Mouse (Mus musculus) spleen, adult 12 weeks (tissue): ENCODE data around the gene Ktn1.

Experiments used
- DNase-seq: peaks from one replicate; pipeline ENCODE4 v3.0.0; 2022; ENCODE audit warnings: low spot score

Gene Ktn1

DNA sequence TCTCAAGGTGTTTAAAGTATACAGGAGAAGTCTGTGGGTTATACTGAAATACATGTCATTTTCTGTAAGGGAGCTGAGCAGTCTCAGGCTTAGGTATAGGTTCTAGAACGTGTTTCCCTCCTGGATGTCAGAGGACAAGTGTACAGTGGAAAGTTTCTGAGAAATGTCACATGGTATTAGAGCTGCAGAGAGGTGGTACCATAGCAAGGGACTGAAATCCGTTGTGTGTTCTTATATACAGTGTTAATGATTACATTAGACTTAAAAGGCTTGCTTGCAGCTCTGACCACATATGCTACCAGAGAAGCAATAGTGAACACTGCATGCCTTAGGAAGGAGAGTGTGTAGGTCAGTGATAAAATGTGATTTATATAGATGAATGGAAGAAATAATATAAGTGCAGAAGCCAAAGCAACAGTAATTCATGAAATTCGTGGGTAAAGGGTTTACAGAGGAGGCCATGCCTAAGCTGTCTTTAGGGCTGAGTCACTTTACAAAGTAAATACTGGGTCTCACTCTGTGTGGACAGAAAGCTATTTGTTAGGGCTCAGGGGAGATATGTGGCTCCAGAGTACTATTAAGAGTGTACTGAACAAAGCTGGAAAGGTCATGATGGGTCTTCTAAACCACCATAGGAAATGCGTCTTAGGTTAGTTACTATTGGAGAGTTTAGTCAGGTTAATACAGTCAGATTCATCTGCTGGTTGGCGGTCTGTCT lies 17.0 kb downstream of the Ktn1 start:
- no peak for DNase-seq

DNA sequence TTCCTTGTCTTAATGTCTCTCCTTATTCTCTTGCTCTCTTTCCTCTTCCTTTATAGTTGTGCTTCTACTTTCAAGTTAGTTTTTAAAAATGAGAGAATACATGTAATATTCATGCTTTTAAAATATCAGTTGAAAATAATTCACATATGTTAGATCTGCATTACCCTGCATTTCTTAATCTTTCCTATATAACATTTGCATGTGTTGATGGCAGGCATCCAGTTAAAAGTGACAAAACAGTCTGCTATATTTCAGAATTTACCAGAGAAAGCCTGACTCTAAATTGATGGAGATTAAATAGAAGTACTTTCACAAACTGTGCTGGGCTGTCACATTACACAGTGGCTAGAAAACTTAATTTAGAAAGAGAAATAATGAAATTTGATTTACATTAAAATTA lies 19.8 kb downstream of the Ktn1 start:
- DNase-seq: no peak

DNA sequence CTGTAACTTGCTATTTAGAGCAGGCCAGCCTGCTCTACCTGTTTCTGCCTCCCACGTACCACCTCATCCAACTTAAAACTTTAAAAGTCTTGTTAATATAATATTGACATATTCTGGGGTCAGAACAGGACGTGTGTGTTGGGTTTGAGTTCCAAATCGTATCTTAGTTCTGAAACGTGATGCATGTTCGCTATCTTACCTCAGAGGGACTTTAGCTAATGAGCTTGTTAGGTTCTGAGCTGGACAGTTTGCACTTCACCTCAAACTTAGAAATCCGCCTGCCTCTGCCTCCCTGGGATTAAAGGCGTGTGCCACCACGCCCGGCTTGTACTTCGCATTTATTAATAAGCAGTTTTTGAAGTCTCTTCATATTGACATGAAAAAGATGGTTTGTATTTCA lies 34.6 kb downstream of the Ktn1 start:
- DNase-seq: no peak

- no peak for DNase-seq
Measured at GRCm38 (mm10) chr14:47684579-47684978, 36.3 kb downstream of the Ktn1 start.

DNA sequence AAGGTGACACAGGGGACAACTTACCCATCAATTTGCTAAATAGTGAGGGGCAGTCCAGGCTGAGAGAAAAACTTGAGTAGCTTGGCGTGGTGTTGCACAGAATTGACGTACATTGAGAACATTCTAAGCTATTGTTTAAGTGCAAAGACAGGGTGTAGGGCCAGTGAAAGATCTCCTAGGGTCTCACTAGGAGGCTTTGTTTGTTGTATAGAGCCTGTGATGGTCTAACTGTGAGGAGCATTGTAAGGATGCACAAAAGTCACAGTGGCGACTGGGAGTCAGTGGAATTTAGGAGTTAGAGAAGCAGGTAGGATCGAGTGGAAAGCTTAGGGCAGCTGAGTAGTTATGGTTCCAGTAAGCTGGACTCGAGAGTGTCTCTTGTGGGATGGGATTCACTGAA lies 50.9 kb downstream of the Ktn1 start:
- no peak for DNase-seq

GRCm38 (mm10) chr14:47709546-47709945 lies 61.3 kb downstream of the Ktn1 start:
- no peak for DNase-seq

DNA sequence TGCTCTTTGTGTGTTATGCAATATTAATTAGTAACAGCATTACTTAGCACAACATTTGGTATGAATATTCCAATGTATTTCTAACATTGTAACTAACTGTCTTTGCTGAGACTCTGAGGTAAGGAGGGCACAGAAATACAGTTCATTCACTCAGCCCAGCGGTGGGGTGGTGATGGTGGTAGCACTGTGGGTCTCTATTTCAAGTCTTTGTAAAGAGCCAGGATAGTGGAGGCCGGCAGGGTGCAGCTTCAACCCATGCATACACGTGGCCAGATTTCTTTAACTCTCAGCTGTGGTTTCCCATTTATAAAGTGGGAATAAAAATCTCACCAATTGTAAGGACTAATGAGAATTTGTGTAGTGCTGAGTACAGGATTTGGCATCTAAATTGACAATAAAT lies 67.5 kb downstream of the Ktn1 start:
- no peak for DNase-seq

DNA sequence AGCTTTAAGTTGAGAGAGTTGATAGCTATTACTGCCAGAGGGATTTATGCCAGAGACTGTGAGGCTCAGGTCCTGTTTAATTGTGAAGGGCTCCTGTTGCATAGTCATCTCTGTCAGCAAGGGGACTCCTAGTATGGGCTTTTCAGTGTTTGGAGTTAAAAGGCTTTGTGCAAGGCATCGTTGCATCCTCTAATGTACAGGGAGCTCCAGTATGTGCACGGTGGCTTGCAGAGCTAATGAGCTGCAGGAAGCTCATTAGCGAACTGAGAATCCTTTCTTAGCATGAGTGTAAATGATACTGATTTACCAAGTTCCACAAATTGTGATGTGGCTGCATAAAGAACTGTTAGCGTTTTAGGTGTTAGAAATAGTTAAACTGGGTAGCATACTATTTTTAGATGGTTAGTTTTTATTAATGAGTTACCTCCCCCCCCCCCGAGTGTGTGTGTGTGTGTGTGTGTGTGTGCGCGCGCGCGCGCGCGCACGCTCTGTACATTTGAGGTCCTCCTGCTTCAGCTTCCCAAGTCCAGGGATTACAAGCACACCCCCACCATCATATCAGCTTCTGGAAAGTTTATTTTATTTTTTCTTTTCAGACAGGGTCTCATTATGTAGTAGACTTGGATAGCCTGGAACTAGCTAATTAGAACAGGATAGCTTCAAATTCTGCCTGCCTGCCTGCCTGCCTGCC lies 69.8 kb downstream of the Ktn1 start:
- no peak for DNase-seq

DNA sequence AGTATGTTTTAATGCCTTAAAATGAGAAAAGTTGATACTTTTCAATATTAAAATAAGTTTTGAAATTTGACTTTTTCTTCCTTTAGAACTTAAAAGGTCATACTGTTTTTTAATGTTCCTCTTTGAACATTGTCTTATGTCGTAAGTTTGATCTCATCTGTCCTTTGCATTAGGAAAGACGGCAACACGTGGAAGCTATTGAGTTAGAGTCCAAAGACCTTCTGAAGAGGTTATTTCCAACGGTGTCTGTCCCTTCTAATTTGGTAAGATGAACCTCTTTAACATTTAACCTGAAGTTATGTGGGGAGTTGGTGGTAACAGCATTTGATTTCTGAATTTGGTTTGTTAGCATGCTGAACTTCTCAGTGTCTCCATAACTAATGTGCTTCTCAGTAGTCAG lies 71.8 kb downstream of the Ktn1 start:
- no peak for DNase-seq

- no peak for DNase-seq
Measured at GRCm38 (mm10) chr14:47723035-47723434, 74.8 kb downstream of the Ktn1 start.

GRCm38 (mm10) chr14:47728594-47728993 lies 80.3 kb downstream of the Ktn1 start:
- no peak for DNase-seq

DNA sequence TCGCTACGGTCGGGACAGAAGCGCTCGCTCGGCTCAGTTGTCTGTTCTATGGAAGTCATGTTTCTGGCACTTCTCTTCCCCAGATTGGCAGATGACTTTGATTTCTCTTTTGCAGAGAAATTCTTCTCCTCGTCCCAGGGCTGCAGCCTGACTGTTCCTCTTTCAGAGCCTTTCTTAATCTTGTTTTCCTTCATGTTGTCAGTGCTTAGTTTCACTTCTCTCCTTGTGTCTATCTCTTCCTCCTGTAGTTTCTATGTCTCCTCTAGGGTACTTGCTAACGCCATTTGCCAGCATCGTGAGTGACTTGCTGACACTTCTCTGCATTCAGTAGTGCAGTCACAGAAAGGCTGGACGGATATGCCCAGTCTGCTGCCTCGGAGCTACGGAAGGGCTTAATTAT lies 87.1 kb downstream of the Ktn1 start:
- no peak for DNase-seq

- DNase-seq: no peak
Measured at GRCm38 (mm10) chr14:47736471-47736870, 88.2 kb downstream of the Ktn1 start.

DNA sequence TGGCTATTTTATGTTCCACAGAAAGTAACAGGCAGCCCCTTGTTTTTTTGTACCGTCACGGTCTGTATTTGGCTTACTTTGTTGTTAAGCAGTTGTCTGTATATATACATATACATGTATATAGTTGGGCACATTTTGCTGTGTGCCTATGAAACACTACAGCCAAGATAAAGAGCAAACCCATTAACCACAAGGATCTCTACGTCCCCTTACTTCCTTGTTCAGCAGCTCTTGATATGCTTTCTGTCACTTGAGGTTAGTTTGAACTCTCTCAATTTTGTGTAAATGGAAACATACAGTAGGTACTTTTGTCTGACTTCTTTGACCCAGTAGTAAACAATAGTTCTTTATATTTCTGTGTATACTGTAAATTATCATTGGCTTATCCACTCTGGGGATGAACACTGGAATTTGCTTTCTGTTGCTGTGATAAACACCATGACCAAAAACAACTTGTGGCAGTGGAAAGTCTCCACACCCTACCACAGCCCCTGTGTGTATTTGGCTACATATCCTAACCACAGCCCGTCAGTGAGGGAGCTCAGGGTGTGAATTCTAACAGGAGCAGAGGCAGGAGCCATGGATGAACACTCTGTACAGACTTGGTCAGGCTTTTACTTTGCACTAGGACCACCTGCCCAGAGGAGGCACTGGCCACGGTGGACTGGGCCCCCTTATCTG lies 92.2 kb downstream of the Ktn1 start:
- DNase-seq: no peak

DNA sequence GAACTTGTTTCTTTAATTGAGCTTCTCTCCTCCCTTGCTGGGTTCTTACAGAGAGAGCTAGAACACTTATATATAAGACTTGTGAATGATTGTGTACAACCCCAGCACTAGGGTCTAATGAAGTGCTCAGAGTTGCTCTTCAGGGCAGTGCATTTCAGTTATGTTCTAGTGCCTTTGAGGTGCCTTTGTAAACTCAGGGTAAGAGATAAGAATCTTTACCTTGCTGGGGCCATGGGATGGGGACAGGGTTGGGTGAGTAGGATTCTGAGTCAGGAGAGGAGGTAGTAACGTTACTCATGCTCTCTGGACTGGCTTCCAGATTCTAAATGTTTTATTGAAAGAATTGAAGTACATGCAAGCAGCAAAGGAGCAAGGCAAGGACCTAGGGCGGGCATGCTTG lies 92.8 kb downstream of the Ktn1 start:
- no peak for DNase-seq

DNA sequence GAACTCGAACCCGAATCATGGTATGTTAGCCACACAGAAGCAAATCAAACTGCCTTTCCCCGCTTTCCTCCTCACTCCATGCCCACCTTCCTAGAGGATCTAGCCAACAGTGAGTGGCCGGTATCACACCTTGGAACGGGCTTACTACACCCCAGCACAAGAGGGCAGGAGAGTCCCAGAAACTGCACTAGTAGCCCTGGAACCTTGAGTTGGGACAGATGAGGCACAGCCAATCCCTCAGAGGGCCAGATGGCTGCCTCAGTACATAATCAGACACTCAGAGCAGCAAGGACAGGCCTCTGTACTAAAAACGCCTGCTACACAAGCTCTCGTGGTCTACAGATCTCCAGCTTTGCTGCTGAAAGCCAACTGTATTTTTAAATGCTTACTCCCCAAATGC lies 94.4 kb downstream of the Ktn1 start:
- DNase-seq: no peak

DNA sequence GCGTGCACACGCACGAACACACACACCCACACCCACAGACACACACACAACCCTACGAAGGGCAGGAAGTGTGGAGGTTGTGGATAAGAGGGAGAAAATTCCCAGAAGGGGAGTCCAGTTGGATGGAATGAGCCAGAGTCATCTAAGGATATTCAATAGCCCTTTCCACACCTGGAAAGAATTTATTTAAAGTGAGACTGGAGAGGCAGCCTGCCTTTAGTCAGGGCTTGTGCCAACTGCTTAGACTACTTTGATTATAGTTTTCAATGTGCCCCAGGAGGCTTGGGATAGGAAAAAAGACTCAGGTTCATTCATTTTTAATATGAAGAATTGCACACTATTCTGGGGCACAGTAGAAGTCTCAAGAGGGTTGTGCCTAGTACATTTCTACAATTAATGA lies 96.8 kb downstream of the Ktn1 start:
- no peak for DNase-seq

DNA sequence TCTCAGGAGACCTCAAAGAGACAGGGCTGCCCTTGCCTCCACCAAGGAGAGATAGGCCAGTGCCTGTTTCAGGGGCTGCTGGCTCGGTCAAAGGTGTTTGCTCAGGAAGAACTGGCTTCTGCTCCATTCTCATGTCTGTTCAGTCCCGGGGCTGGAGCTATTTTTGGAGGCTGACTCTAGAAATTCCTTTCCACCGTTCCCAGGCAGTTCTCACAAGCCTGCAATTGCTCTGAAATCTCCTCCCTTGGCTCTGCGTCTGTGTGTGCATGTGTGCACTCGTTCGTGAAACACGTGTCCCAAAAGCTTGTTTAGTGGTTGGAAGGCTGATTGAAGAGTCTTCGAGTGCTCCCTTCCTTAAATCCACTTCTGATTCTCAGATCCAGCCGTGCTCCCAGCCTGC lies 99.3 kb downstream of the Ktn1 start:
- DNase-seq: no peak

DNA sequence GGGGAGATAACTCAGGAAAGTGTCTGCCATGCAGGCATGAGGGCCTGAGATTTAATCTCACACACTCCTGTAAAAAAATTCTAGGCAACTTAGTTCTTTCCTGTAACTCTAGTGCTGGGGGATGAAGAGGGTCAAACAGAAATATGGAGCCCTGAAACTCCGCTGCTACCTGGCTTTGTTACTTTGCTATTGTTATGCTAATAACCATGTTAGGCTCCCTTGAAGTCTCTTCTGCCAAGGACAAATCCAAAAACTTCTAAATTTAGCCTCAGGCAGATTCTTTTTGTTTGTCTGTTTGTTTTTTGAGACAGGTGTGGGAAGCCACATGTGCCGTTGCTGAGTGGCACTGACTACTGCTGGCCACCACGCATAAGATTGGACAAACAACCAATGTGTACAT lies 100.5 kb downstream of the Ktn1 start:
- no peak for DNase-seq

- no peak for DNase-seq
Measured at GRCm38 (mm10) chr14:47751422-47752205, 103.4 kb downstream of the Ktn1 start.

DNA sequence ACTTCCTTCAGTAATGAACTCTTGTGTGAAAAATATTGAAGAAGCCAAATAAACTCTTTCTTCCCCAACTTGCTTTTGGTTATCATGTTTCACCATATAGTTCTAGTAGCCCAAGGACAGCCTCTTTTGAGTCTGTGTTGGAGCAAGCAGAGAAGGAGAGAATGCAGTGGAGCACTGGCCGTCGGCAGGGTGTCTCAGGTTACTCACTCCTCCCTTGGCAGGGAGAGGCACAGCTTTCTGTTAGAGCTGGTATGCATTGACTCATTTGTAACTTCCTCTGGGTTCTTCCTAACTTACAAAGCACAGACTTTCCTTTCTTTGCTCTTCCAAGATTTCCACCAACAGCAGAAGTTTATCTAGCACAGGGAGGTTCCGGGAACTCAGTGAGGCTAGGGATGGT lies 105.3 kb downstream of the Ktn1 start:
- DNase-seq: no peak

- DNase-seq: no peak
Measured at GRCm38 (mm10) chr14:47754253-47754897, 106.1 kb downstream of the Ktn1 start.
